Mouse (Mus musculus) embryonic facial prominence, embryonic 13.5 days (tissue): ENCODE measurements at regions not wholly inside any gene's neighbourhood (a gene's known extent, or its start where the extent isn't known, plus 50 kb on each side); places are given as distances from the start of the nearest gene placed in this dataset.

Experiments used
- ATAC-seq: fragments of 200-750 bp; cut with Nextera tagmentation; 2 replicates; pipeline ENCODE4 v1.8.0; 2017; ENCODE audit warnings: low read depth; ENCODE audit not compliant: insufficient number of reproducible peaks, insufficient read depth, low FRiP score, low TSS enrichment
- H3K27ac ChIP-seq: fragments of 300-500 bp; sonication (generic); 2 replicates; pipeline ENCODE4 v1.5.1; 2015; ENCODE audit warnings: moderate library complexity, mild to moderate bottlenecking, inconsistent platforms
- H3K27me3 ChIP-seq: fragments of 300-500 bp; sonication (generic); 2 replicates; pipeline ENCODE4 v1.6.1; 2015; ENCODE audit warnings: mild to moderate bottlenecking, inconsistent platforms
- H3K36me3 ChIP-seq: fragments of 300-500 bp; sonication (generic); 2 replicates; pipeline ENCODE4 v1.6.1; 2015; ENCODE audit warnings: mild to moderate bottlenecking, inconsistent platforms
- H3K4me1 ChIP-seq: fragments of 300-500 bp; sonication (generic); 2 replicates; pipeline ENCODE4 v1.6.1; 2015; ENCODE audit warnings: inconsistent platforms
- H3K4me2 ChIP-seq: fragments of 300-500 bp; sonication (generic); 2 replicates; pipeline ENCODE4 v1.6.1; 2015; ENCODE audit warnings: moderate library complexity, mild to moderate bottlenecking, inconsistent platforms
- H3K4me3 ChIP-seq: fragments of 300-500 bp; sonication (generic); 2 replicates; pipeline ENCODE4 v1.5.1; 2015; ENCODE audit warnings: mild to moderate bottlenecking, inconsistent platforms
- H3K9ac ChIP-seq: fragments of 300-500 bp; sonication (generic); 2 replicates; pipeline ENCODE4 v1.6.1; 2015; ENCODE audit warnings: mild to moderate bottlenecking, inconsistent platforms
- H3K9me3 ChIP-seq: fragments of 300-500 bp; sonication (generic); 2 replicates; pipeline ENCODE4 v1.6.1; 2016; ENCODE audit warnings: inconsistent platforms
- WGBS: fragments of 180-500 bp; shearing (Covaris S2); methylation state at CpG from one replicate; pipeline ENCODE4 v1.1.7; 2015; ENCODE audit warnings: mixed read lengths; 5-methylcytosine and 5-hydroxymethylcytosine counted together

DNA sequence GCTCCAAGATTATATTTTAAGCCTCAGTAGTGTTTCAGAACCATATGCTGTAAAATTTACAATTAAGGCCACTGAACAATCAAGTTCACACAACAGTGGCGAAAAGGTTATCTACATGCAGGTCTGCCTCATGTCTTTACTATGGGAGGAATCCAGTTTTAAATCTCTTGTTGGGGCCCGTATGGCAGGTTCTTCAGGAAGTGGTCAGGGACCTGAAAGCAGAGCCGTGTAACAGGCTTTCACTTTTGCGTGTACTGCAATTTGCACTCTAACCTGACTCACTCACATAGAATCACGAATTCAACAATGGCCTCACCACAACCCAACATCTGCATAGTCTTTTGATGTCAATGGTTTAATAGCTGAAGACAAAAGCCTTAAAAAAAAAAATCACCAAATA lies 312.6 kb downstream of the Tex13c3 start:
- no peak overlapping the region for H3K4me2 ChIP-seq
- no peaks in the 10 kb centered on the region for H3K4me1 ChIP-seq
- H3K9ac ChIP-seq = no peak overlapping the region
- H3K36me3 ChIP-seq = no peaks in the 10 kb centered on the region
- no peak overlapping the region for H3K4me3 ChIP-seq
- no peak for ATAC-seq
- no peak overlapping the region for H3K27ac ChIP-seq
- no peaks in the 10 kb centered on the region for H3K9me3 ChIP-seq
- H3K27me3 ChIP-seq = no peaks in the 10 kb centered on the region
- 78% methylated on average over 5 of the region's 5 CpGs for WGBS

DNA sequence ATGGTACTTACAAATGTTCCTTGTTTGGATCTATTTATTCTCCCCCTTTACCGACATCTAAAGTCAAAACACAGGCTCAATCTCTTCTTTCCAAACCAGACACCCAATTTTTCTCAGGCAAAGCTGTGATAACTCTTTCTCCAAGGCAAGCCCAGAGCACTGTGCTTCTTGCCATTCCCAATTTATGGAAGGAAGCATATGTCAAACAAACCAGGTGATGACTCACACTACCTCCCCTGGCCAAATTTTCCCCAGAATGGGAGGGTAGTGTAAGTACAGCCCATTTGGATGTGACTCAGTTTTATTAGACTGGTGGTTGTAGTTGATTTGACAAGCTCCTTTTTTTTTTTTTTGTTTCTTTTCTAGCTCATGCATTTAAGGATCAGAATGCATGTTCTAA lies 313.0 kb downstream of the Tex13c3 start:
- no peak overlapping the region for H3K27ac ChIP-seq

DNA sequence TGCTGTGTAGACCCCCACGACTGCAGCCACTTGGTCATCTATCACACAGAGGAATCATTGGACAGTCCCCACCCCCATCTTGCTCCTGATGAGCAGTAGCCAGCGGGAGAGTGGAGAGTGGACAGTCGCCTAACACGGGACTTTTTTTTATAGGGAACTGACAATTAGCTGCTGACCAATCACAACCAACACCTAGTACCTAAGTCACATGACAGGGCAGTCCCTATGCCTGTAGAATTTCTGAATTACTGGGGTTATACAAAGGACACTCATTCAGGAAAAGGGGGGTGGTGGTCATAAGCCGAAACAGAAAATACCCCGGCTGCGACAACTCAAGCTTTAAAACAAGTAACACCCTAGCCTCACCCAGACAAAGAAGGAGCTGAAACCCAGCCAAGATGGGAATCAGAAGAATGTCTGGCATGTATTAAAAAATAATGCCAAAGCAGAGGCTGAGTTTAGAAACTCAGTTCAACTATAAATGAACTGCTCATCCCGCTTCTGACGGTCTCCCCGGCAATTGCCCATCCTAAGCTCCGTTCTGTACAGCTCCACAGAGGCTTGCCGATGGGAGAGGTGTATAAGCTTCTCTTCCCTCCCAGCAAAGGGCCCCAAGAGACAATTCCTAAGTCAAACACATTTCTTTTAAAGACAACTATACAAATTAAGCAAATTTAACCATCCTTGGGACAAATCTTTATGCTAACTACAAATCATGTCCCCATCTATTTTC lies 313.8 kb downstream of the Tex13c3 start:
- Histone ChIP-seq H3K9ac (no peak overlapping the region), H3K27ac (no peak overlapping the region), H3K4me1 (no peaks in the 10 kb centered on the region), H3K9me3 (no peaks in the 10 kb centered on the region), H3K4me3 (peak overlapping the region; percentile 12), H3K36me3 (no peaks in the 10 kb centered on the region), H3K4me2 (peak overlapping the region; percentile 49), H3K27me3 (no peaks in the 10 kb centered on the region)
- WGBS = 51% methylated on average over 12 of the region's 12 CpGs
- no peak for ATAC-seq

More for the DNA sequence above, 313.0 kb downstream of the Tex13c3 start:
- 78% methylated on average over 1 of the region's 1 CpGs for WGBS
- no peak for ATAC-seq
- no peaks in the 10 kb centered on the region for H3K9me3 ChIP-seq
- H3K4me1 ChIP-seq = no peaks in the 10 kb centered on the region
- no peak overlapping the region for H3K4me2 ChIP-seq
- no peak overlapping the region for H3K9ac ChIP-seq
- no peak overlapping the region for H3K4me3 ChIP-seq
- H3K36me3 ChIP-seq = no peaks in the 10 kb centered on the region
- no peaks in the 10 kb centered on the region for H3K27me3 ChIP-seq

DNA sequence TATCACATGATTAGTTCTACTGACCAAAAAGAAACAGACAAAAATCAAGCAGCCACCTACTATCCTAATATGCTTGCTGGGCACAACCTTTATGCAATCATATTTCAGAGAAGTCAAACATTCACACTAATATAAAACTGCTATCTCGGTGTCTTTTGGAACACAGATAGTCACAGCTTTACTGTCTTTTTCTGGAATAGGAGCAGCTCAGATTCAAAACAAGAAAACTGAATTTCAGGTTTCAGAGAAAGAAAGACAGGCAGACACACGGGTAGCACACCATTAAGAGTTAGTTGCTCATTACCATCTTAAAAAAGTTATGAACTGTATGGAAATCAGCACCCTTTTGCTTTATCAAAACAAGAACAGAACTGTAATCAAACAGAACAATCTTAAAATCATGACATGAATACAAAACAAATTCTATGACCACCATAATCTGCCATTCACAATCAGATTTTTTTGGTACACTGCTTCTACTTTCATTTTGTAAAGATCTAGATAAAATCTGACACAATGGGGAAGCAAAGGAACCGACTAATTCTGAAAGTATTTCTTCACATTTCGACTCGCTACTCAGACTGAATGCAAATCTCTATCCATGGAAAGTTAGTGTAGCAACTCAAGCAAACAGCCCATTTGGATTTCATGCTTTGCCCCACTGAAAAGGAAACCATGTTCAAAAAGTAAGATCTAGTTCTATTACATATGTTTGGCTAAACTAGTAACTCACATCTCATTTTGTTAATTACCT lies 315.1 kb downstream of the Tex13c3 start:
- H3K27me3 ChIP-seq = no peaks in the 10 kb centered on the region
- no peak overlapping the region for H3K27ac ChIP-seq
- H3K9ac ChIP-seq = no peak overlapping the region
- no peaks in the 10 kb centered on the region for H3K9me3 ChIP-seq
- H3K4me3 ChIP-seq = peak overlapping the region; percentile 12; the same call in 1 of the 2 replicates
- H3K4me1 ChIP-seq = no peaks in the 10 kb centered on the region
- 56% methylated on average over 5 of the region's 5 CpGs for WGBS
- H3K36me3 ChIP-seq = no peaks in the 10 kb centered on the region
- H3K4me2 ChIP-seq = peak overlapping the region; percentile 49; the same call in 1 of the 2 replicates
- no peak for ATAC-seq

DNA sequence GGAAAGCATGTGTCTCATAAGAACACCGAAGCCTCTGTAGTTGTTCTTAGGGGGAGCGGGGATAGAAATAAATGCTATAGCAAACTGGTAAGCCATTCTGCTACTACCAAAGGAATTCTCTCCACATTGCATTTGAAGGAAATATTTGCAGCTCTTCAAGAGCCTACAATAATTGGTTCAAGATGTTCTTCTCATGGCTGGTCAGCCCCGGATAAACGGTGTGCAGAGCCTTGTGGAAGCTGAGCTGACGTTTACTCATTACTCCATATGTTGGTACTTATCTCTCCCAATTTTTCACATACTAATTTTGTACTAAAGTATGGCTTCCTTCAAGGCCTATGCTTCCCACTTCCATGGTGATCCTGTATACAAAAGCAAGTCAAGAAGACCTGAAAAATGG lies 317.0 kb downstream of the Tex13c3 start:
- H3K27me3 ChIP-seq = no peaks in the 10 kb centered on the region
- no peak overlapping the region for H3K4me2 ChIP-seq
- H3K9me3 ChIP-seq = no peaks in the 10 kb centered on the region
- no peak for ATAC-seq
- H3K36me3 ChIP-seq = no peaks in the 10 kb centered on the region
- no peak overlapping the region for H3K4me3 ChIP-seq
- H3K9ac ChIP-seq = no peak overlapping the region
- H3K4me1 ChIP-seq = no peaks in the 10 kb centered on the region
- no peak overlapping the region for H3K27ac ChIP-seq
- WGBS = 52% methylated on average over 5 of the region's 5 CpGs

DNA sequence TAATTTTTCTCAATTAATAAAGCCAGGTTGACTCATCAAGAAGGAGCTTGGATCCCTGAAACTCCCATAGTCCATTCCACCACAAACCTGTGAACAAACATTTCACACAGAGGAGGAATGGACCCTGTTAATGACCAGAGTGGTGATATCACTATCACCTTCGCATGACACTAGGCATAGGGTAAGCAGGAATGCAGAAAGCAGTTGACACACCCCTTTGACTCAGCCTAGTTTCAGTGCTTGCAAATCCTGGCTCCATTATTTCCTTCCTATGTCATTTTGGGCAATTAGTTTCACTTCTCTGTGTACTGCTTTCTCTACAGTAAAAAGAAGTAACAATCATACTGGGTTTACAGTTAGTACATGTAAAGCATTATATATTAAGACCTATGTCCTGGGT lies 318.2 kb downstream of the Tex13c3 start:
- Histone ChIP-seq H3K27me3 (no peaks in the 10 kb centered on the region), H3K27ac (no peak overlapping the region), H3K4me3 (no peak overlapping the region), H3K4me2 (no peak overlapping the region), H3K36me3 (no peaks in the 10 kb centered on the region), H3K4me1 (no peaks in the 10 kb centered on the region), H3K9ac (no peak overlapping the region), H3K9me3 (no peaks in the 10 kb centered on the region)
- WGBS = 70% methylated on average over 1 of the region's 1 CpGs
- ATAC-seq = no peak

DNA sequence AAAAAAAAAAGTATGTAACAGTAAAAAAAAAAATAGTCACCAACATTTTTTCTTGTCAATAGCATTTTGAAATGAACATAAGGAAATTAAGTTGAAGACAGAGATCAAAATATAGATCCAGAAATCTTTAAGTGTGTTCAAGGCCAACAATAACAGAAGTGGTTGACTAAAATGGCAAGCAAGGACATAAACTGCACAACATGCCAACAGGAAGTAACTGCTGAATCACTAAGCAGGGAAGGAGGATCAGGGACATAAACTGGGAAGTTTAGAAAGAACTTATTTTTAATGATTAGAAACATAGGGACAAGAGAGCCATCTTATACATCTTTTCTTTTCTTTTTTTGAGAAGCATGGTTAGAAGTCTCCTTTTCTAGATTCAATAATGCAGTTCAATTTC lies 318.8 kb downstream of the Tex13c3 start:
- Histone ChIP-seq H3K9me3 (no peaks in the 10 kb centered on the region), H3K4me3 (no peak overlapping the region), H3K9ac (no peak overlapping the region), H3K27me3 (no peaks in the 10 kb centered on the region), H3K27ac (no peak overlapping the region), H3K4me1 (no peaks in the 10 kb centered on the region), H3K4me2 (no peak overlapping the region), H3K36me3 (no peaks in the 10 kb centered on the region)
- ATAC-seq = no peak

DNA sequence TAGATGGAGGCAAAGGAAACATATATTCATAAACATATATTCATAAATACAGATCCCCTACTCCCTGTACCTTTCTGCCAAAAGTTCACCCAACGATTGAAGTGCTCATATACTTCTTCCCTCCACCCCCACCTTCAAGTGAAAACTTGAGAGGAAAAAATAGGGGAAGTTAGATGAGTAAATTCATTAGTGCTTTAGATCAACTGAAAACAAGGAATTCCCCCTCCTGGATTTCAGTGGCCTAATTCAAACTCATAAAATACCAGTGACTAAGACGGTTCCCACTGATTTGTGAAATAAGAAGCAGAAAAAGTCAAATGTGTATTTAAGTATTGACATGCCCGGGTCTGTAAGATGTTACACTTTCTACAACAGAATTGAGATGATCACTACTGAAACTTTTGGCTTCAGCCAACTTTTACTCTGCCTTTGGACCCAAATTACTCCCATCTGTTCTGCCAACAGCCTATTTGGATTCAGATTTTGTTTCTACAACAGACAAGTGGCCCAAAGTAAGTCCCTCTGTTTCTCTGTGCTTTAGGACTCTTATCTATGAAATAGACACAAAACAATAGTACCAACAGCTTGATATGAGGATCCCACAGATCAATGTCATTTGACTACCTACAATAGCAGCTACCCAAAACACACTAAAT lies 320.7 kb downstream of the Tex13c3 start:
- no peaks in the 10 kb centered on the region for H3K36me3 ChIP-seq

DNA sequence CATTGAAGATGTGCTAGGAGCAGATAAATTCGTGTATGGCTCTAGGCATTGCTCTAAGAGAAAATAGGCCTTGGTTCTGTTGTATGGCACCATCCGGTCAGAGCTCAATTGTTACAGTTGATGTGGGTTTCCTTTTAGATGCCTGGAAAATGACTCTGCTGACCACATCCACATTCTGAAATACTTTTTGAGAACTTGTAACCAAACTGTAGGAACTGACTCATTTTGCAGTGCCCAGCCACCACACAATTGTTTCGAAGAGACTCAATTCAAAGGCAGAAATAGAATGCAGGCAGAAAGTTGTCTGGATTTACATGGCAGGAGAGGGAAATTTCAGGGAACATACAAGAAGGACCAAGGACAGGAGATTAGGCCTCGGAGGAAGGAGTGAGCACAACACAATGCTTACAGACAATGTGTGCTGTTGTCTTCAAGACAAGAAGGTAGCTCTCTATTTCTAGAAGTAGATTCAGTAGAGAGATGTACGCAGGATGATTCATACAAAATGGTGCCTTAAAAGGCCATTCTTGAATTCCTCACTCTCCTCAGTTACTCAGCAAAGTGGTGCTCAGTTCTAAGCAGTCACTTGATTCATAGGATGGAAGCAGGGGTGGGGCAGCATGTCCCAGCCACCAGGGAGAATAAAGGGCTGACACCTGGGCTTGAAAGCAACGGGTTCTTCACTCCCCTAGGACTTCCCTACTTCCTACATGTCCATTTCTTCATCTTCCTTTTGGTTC lies 323.5 kb downstream of the Tex13c3 start:
- no peaks in the 10 kb centered on the region for H3K4me1 ChIP-seq
- ATAC-seq = no peak
- no peak overlapping the region for H3K4me3 ChIP-seq
- H3K9ac ChIP-seq = no peak overlapping the region
- no peak overlapping the region for H3K4me2 ChIP-seq
- H3K27me3 ChIP-seq = no peaks in the 10 kb centered on the region
- no peak overlapping the region for H3K27ac ChIP-seq
- H3K9me3 ChIP-seq = no peaks in the 10 kb centered on the region
- no peaks in the 10 kb centered on the region for H3K36me3 ChIP-seq
- 69% methylated on average over 6 of the region's 6 CpGs for WGBS

More for the DNA sequence above, 320.7 kb downstream of the Tex13c3 start:
- no peaks in the 10 kb centered on the region for H3K4me1 ChIP-seq
- H3K9ac ChIP-seq = no peak overlapping the region
- H3K27ac ChIP-seq = no peak overlapping the region
- ATAC-seq = no peak
- no peaks in the 10 kb centered on the region for H3K9me3 ChIP-seq
- 54% methylated on average over 3 of the region's 3 CpGs for WGBS
- H3K4me3 ChIP-seq = no peak overlapping the region
- no peak overlapping the region for H3K4me2 ChIP-seq
- no peaks in the 10 kb centered on the region for H3K27me3 ChIP-seq

DNA sequence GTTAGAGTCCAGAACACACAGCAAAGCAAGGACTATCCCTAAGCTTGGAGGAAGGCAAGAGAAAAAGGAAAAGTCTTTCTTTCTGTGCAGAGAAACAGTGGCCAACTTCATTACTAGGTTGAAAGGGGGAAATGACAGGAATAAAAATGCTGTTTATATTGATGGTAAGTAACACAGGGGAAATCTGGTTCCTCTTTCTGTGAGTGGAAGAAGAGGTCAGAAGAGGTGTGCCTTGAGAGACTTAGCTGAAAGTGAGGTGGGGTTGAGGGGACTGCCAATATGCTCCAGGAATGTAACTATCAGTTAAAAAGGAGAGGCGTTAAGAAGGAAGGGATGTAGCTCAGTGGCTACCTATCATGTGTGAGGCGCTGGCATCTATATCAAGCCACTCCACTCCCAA lies 327.5 kb downstream of the Tex13c3 start:
- Histone ChIP-seq H3K4me1 (no peaks in the 10 kb centered on the region), H3K4me2 (no peak overlapping the region), H3K9me3 (no peaks in the 10 kb centered on the region), H3K9ac (no peak overlapping the region), H3K4me3 (no peak overlapping the region), H3K27me3 (no peaks in the 10 kb centered on the region), H3K36me3 (no peaks in the 10 kb centered on the region), H3K27ac (no peak overlapping the region)
- ATAC-seq = no peak
- 72% methylated on average over 2 of the region's 2 CpGs for WGBS

DNA sequence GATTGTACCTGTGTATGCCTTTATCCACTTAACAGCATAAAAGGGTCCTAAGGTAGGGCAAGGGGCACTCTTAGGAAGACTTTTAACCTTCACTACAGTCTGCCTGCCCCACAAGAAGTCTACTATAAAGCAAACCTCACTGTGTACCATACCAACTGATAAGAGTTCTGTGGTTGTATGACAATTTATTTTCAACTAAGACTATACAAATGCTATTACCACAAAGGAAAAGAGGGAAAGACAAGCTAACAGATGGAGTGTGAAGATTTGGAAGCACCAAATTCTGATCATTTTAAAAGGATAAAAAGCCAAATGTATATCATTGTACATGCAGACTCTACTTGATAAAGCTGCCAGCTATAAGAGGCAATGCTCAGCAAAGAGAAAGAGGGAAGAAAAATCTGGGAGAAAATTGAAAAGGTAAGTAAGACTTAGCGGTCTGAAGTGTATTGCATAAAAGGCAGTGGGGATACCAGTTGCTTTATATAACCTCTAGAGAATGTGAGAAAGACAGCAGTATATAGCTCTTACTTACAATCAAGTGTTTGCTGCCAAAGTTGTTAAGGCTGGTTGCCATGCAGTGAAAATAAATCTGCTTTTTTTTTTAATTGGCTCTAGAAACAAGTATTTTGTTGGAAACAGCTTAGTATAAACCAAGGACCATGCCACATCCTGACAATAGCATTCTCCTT lies 328.8 kb downstream of the Tex13c3 start:
- no peak for ATAC-seq
- Histone ChIP-seq H3K9me3 (no peaks in the 10 kb centered on the region), H3K9ac (no peak overlapping the region), H3K36me3 (no peaks in the 10 kb centered on the region), H3K27me3 (no peaks in the 10 kb centered on the region), H3K27ac (no peak overlapping the region), H3K4me3 (no peak overlapping the region), H3K4me1 (no peaks in the 10 kb centered on the region), H3K4me2 (no peak overlapping the region)
- 92% methylated on average over 1 of the region's 1 CpGs for WGBS
